Mouse (Mus musculus) frontal cortex, postnatal 25 days (tissue): ENCODE results near the gene Fbxw25.
"Not testable (repeated sequence)": the region's sequence is repeated elsewhere in the genome, so short reads cannot be mapped to it uniquely, and the experiment has no call there.

Experiments
- DNase-seq, 2 experiments: peaks; one replicate each; pipeline ENCODE4 v3.0.0; 2022; ENCODE audit warnings: low spot score in 2 of 2

Gene Fbxw25

DNA sequence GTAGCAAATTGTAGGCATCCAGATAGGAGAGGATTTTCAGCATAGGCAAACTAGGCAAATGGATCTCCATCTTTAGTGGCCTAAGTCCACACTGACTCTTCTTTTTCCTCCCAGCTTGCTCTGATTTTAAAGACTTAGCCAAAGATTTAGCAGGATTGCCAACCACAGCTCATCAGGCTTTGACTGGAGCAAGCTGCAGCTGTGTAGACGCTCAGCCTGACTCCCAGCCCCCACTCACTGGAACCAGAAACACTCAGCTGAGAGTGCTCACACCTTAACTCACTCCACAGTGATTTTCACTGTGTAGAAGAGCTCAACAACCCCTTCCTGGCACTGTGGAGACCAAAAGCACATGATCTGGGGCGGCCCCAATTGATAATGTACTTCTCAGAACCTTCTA is at the start of gene Fbxw25:
TSS of gene Fbxw25 (minus strand) at position 101 of the 400 bp plus-strand sequence.
- not testable (repeated sequence) for DNase-seq

DNA sequence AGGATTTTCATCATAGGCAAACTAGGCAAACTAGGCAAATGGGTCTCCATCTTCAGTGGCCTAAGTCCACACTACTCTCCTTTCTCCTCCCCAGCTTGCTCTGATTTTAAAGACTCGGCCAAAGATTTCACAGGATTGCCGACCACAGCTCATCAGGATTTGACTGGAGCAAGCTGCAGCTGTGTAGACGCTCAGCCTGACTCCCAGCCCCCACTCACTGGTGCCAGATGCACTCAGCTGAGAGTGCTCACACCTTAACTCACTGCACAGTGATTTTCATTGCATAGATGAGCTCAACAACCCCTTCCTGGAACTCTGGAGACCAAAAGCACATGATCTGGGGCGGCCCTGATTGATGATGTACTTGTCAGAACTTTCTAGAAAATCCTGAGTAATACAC is 38.1 kb upstream of the Fbxw25 start, which contains the start of gene Fbxw18:
TSS of gene Fbxw18 (minus strand) at position 101 of the 400 bp plus-strand sequence.
- not testable (repeated sequence) for DNase-seq

DNA sequence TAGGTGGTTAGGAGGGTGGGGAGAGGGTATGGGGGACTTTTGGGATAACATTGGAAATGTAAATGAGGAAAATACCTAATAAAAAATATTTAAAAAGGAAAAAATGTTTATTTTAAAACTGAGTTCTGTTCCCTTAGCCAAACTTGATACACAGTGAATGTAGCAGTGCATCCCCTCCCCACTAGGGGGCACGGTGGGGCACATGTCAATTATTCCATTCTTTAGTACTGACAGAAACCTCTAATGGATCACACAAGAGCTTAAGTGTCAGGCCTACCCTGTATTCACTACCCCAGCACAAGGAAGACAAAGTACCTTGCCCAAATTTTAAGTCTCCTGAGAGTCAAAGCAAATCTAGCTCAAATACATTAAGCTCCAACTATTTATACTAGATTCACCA is 20.8 kb upstream of the Fbxw25 start:
- DNase-seq, result no peak

DNA sequence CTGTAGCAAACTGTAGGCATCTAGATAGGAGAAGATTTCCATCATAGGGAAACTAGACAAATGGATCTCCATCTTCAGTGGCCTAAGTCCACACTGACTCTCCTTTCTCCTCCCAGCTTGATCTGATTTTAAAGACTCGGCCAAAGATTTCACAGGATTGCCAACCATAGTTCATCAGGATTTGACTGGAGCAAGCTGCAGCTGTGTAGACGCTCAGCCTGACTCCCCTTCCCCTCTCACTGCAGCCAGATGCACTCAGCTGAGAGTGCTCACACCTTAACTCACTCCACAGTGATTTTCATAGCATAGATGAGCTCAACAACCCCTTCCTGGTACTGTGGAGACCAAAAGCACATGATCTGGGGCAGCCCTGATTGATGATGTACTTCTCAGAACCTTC is 38.5 kb downstream of the Fbxw25 start, which contains the start of gene Fbxw24:
TSS of gene Fbxw24 (minus strand) at position 101 of the 400 bp plus-strand sequence.
- DNase-seq, result not testable (repeated sequence)

DNA sequence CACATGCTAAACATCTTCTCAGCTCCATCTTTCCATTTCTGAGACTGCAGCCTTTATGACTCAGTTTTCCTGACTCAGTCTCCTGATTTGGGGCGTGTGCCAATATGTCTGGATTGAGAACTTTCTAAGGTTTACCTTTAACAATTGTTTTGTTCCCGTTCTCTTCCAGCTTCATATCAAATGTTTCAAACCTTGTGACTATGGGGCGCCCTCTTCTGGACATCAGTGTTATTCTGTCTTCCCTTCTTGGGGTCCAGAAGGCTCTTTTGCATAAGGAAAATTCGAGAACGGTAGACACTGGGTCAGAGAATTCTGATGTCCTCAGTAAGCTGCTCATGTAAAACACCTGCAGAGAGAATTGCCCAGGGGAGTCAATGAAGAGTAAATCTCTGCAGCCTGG is 57.6 kb downstream of the Fbxw25 start:
- DNase-seq, result peak; percentile 4 to 6

DNA sequence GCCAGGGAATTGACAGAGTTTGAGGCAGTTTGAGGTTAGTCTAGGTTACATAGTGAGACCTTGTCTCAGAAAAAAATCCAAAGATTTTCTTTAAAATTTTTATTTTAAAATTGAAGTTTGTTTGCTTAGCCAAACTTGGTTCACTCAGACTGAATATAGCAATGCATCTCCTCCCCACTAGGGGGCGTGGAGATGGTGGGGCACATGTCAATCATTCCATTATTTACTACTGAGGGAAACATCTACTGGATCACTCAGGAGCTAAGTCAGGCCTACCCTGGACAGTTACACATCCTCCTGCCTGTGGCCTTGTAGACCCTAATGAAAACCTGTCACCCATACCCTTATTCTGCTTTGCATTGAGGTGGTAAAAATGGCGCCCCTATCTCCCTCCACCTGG is 62.3 kb downstream of the Fbxw25 start:
- DNase-seq, result not testable (repeated sequence)

DNA sequence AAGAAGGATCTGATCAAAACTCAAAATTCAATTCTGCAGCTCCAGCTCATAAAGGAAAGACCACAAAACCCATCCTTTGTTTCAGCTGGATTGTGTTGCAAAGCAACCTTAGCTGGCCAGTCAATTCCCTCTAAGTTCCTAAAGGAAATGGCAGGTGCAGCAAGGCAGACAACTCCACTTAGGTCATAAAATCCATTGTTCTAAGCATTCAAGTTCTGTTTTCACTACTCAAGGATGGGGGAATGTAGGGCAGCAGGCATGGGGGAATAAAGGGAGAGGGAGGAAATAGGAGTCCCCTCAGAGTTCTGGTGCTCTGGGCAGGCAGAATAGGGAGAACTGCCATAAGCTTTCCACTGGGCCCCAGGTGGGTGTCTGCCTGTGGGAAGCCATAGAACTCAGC is 67.2 kb downstream of the Fbxw25 start:
- DNase-seq, result no peak
